Mouse (Mus musculus) myocyte (in vitro differentiated cells): Measurements from ENCODE around the gene Efna3. TPM values are rescaled to one million over a fixed set of nuclear protein-coding genes. Genes with fewer than 3 reads are reported as not detected.

ENCODE experiments used
- H3K27me3 ChIP-seq: one replicate; pipeline ENCODE4 v1.6.1; 2011; ENCODE audit not compliant: control insufficient read depth, insufficient read depth, insufficient read length
- H3K36me3 ChIP-seq: one replicate; pipeline ENCODE4 v1.6.1; 2011; ENCODE audit not compliant: control insufficient read depth, insufficient read depth
- H3K4me2 ChIP-seq: one replicate; pipeline ENCODE4 v1.6.1; 2011; ENCODE audit warnings: low read depth, control low read depth
- H3K4me3 ChIP-seq: one replicate; pipeline ENCODE4 v1.5.1; 2011; ENCODE audit warnings: mild to moderate bottlenecking, control low read depth, moderate library complexity
- H3K79me2 ChIP-seq: one replicate; pipeline ENCODE4 v1.6.1; 2011; ENCODE audit not compliant: control insufficient read depth, insufficient read depth
- H3ac ChIP-seq: one replicate; pipeline ENCODE4 v1.6.1; 2011; ENCODE audit not compliant: control insufficient read depth, insufficient read length
- CEBPB ChIP-seq: IDR thresholded peaks from 2 replicates; pipeline ENCODE4 v1.6.1; 2011; ENCODE audit warnings: mild to moderate bottlenecking, moderate library complexity; ENCODE audit not compliant: poor library complexity, insufficient read depth, severe bottlenecking
- E2F4 ChIP-seq: IDR thresholded peaks from one replicate; pipeline ENCODE4 v1.6.1; 2011; ENCODE audit warnings: mild to moderate bottlenecking, control low read depth, moderate library complexity; ENCODE audit not compliant: insufficient read depth
- MAX ChIP-seq: IDR thresholded peaks from one replicate; pipeline ENCODE4 v1.6.1; 2011; ENCODE audit warnings: low read depth, mild to moderate bottlenecking, control low read depth
- MYOD1 ChIP-seq, 3 experiments: IDR thresholded peaks; one replicate each; pipeline ENCODE4 v1.6.1; 2011; ENCODE audit warnings: control low read depth in 2 of 3, low read depth in 2 of 3, mild to moderate bottlenecking in 2 of 3, moderate library complexity in 1 of 3; ENCODE audit not compliant: insufficient read length in 2 of 3, control insufficient read depth in 1 of 3
- MYOG ChIP-seq, 3 experiments: IDR thresholded peaks; one replicate each; pipeline ENCODE4 v1.6.1; 2011; ENCODE audit warnings: control low read depth in 2 of 3, low read depth in 2 of 3, mild to moderate bottlenecking in 2 of 3; ENCODE audit not compliant: insufficient read length in 2 of 3, control insufficient read depth in 1 of 3, insufficient read depth in 1 of 3
- POLR2A ChIP-seq: IDR thresholded peaks from one replicate; pipeline ENCODE4 v1.6.1; 2011; ENCODE audit warnings: low read depth, mild to moderate bottlenecking, control low read depth, moderate library complexity; ENCODE audit not compliant: insufficient read length
- POLR2AphosphoS2 ChIP-seq: IDR thresholded peaks from one replicate; pipeline ENCODE4 v1.6.1; 2011; ENCODE audit warnings: low read depth, control low read depth; ENCODE audit not compliant: insufficient read length
- REST ChIP-seq: IDR thresholded peaks from one replicate; pipeline ENCODE4 v1.6.1; 2011; ENCODE audit warnings: mild to moderate bottlenecking, control low read depth, moderate library complexity; ENCODE audit not compliant: insufficient read depth, insufficient read length
- SRF ChIP-seq: IDR thresholded peaks from one replicate; pipeline ENCODE4 v1.6.1; 2011; ENCODE audit warnings: low read depth; ENCODE audit not compliant: control insufficient read depth, insufficient read length
- TCF12 ChIP-seq: IDR thresholded peaks from one replicate; pipeline ENCODE4 v1.6.1; 2011; ENCODE audit warnings: mild to moderate bottlenecking, control low read depth; ENCODE audit not compliant: poor library complexity, insufficient read depth, severe bottlenecking
- TCF3 ChIP-seq: IDR thresholded peaks from one replicate; pipeline ENCODE4 v1.6.1; 2011; ENCODE audit warnings: low read depth, control low read depth; ENCODE audit not compliant: insufficient read length
- USF1 ChIP-seq: IDR thresholded peaks from one replicate; pipeline ENCODE4 v1.6.1; 2011; ENCODE audit warnings: low read depth, mild to moderate bottlenecking, control low read depth, moderate library complexity
- polyA plus RNA-seq: library from polyadenylated mRNA; unstranded; fragments of >200 nt; fragmentation: generic; extraction: Trizol; gene quantifications from one replicate; pipeline ENCODE4 v1.2.1, GENCODE M21; 2012; ENCODE audit warnings: missing spikeins

The Efna3 gene
- polyA plus RNA-seq, 1 experiment, result 1.8 TPM

GRCm38 (mm10) chr3:89322131-89322500 lies 649 bp downstream of the Efna3 start:
- Histone ChIP-seq H3K79me2 (no peaks in the 10 kb centered on the region), H3K36me3 (no peaks in the 10 kb centered on the region), H3K4me2 (peak overlapping the region; percentile 91), H3K27me3 (peaks cover 43% of the 10 kb centered on the region), H3ac (peak overlapping the region; percentile 8), H3K4me3 (peak overlapping the region; percentile 7)
- no peak for TF ChIP-seq TCF12

GRCm38 (mm10) chr3:89321183-89322130 lies 1.3 kb downstream of the Efna3 start:
- no peaks in the 10 kb centered on the region for H3K79me2 ChIP-seq
- no peaks in the 10 kb centered on the region for H3K36me3 ChIP-seq
- TF ChIP-seq MYOG (IDR thresholded peaks at IDR 0.05; ENCODE audit: control insufficient read depth in 1 of 3, insufficient read depth in 1 of 3, insufficient read length in 2 of 3, low read depth in 2 of 3) (no peak), SRF (no peak), MAX (no peak), TCF12 (no peak), TCF3 (no peak), POLR2AphosphoS2 (no peak)
- peak overlapping the region; percentile 8 for H3ac ChIP-seq
- peak overlapping the region; percentile 7 for H3K4me3 ChIP-seq
- H3K27me3 ChIP-seq, result peaks cover 43% of the 10 kb centered on the region
- peak overlapping the region; percentile 91 for H3K4me2 ChIP-seq

GRCm38 (mm10) chr3:89320581-89321182 lies 2.1 kb downstream of the Efna3 start:
- H3K4me3 ChIP-seq, result no peak overlapping the region
- no peaks in the 10 kb centered on the region for H3K36me3 ChIP-seq
- TF ChIP-seq POLR2AphosphoS2 (no peak), CEBPB (no peak), REST (no peak), MYOG (IDR thresholded peaks at IDR 0.05; ENCODE audit: control insufficient read depth in 1 of 3, insufficient read depth in 1 of 3, insufficient read length in 2 of 3, low read depth in 2 of 3) (no peak), E2F4 (no peak), POLR2A (no peak), USF1 (peak; percentile 50), SRF (no peak), TCF3 (no peak)
- H3K4me2 ChIP-seq, result peak overlapping the region; percentile 91
- peaks cover 43% of the 10 kb centered on the region for H3K27me3 ChIP-seq
- H3ac ChIP-seq, result no peak overlapping the region
- no peaks in the 10 kb centered on the region for H3K79me2 ChIP-seq

GRCm38 (mm10) chr3:89319591-89320350 lies 3.0 kb downstream of the Efna3 start:
- Histone ChIP-seq H3K4me2 (peak overlapping the region; percentile 91), H3ac (no peak overlapping the region), H3K27me3 (peaks cover 43% of the 10 kb centered on the region), H3K36me3 (no peaks in the 10 kb centered on the region), H3K79me2 (no peaks in the 10 kb centered on the region), H3K4me3 (no peak overlapping the region)
- TF ChIP-seq CEBPB (no peak), TCF12 (no peak), POLR2A (no peak)

- Histone ChIP-seq H3K36me3 (no peaks in the 10 kb centered on the region), H3K4me2 (no peak overlapping the region), H3K79me2 (no peaks in the 10 kb centered on the region), H3K4me3 (no peak overlapping the region), H3ac (no peak overlapping the region), H3K27me3 (peaks cover 43% of the 10 kb centered on the region)
- TF ChIP-seq TCF3 (no peak), MYOG (IDR thresholded peaks at IDR 0.05; ENCODE audit: control insufficient read depth in 1 of 3, insufficient read depth in 1 of 3, insufficient read length in 2 of 3, low read depth in 2 of 3) (no peak), POLR2A (no peak), MYOD1 (IDR thresholded peaks at IDR 0.05; ENCODE audit: control insufficient read depth in 1 of 3, insufficient read length in 2 of 3, low read depth in 2 of 3) (no peak), REST (no peak), MAX (no peak), CEBPB (no peak), TCF12 (no peak)
Measured at GRCm38 (mm10) chr3:89318971-89319590, 3.7 kb downstream of the Efna3 start.
